Mouse (Mus musculus) small intestine, adult 2 months (tissue): ENCODE measurements around the gene Elf5.

Experiments used
- CTCF ChIP-seq: fragments of 200-500 bp; IDR thresholded peaks from 2 replicates; pipeline ENCODE4 v1.5.1; 2012; ENCODE audit warnings: low read depth, mild to moderate bottlenecking, control low read depth, inconsistent platforms, low read length, moderate library complexity, mixed read lengths; ENCODE audit not compliant: insufficient replicate concordance, insufficient read length; ENCODE audit errors: extremely low read depth
- POLR2A ChIP-seq: fragments of 200-500 bp; IDR thresholded peaks from 2 replicates; pipeline ENCODE4 v1.6.1; 2012; ENCODE audit warnings: low read depth, mild to moderate bottlenecking, control low read depth, inconsistent platforms, low read length, moderate library complexity

DNA sequence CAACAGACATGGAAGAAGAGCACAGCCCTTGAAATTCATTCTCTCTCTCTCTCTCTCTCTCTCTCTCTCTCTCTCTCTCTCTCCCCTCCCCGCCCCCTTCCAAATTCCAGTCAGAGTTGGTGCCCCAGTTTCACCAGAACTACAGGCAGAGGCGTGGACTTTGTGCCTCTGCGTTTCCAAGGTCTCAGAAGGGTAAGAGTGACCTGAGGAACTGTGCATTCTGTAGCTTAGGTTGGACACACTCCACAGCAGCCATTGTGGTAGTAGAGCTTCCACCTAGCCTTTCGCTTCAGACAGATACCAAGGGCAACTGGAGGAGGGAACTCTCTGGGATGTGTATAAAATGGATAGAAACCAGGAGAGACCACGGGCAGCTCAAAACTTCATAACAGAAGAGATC, 51.3 kb downstream of the Elf5 start:
- TF ChIP-seq CTCF (no peak), POLR2A (no peak)
